Mouse (Mus musculus) MEL (cell line): Measurements from ENCODE around the gene Ddx19b. TPM values are rescaled to one million over a fixed set of nuclear protein-coding genes. Genes with fewer than 3 reads are reported as not detected.

Experiments
- DNase-seq: peaks from one replicate; pipeline ENCODE4 v3.0.0; 2011; ENCODE audit warnings: low read depth, low spot score
- H3K27ac ChIP-seq: 2 replicates; pipeline ENCODE4 v1.5.1; 2012; ENCODE audit warnings: low read depth, mild to moderate bottlenecking, control low read depth, low read length, moderate library complexity; ENCODE audit not compliant: control insufficient read depth
- H3K27me3 ChIP-seq, 2 experiments: fragments of 150-350 bp in 1 of 2; sonication (generic) in 1 of 2; 2 replicates each; pipeline ENCODE4 v1.6.1; 2012; ENCODE audit warnings: low read length in 2 of 2, mild to moderate bottlenecking in 2 of 2, improper control_type of control experiment in 1 of 2, moderate library complexity in 1 of 2; ENCODE audit not compliant: insufficient read depth in 2 of 2, control insufficient read depth in 1 of 2
- H3K36me3 ChIP-seq, 2 experiments: 2 replicates each; pipeline ENCODE4 v1.6.1; 2012 to 2014; ENCODE audit warnings: low read length in 2 of 2, improper control_type of control experiment in 1 of 2, inconsistent platforms in 1 of 2, mild to moderate bottlenecking in 1 of 2; ENCODE audit not compliant: insufficient read depth in 2 of 2, control insufficient read depth in 1 of 2
- H3K4me1 ChIP-seq, 2 experiments: fragments of 150-350 bp in 1 of 2; sonication (generic) in 1 of 2; 2 replicates each; pipeline ENCODE4 v1.6.1; 2012; ENCODE audit warnings: low read length in 2 of 2, improper control_type of control experiment in 1 of 2, mild to moderate bottlenecking in 1 of 2; ENCODE audit not compliant: insufficient read depth in 2 of 2, control insufficient read depth in 1 of 2
- H3K4me3 ChIP-seq, 2 experiments: fragments of 150-350 bp in 1 of 2; sonication (generic) in 1 of 2; 2 replicates each; pipeline ENCODE4 v1.5.1; 2012; ENCODE audit warnings: low read depth in 2 of 2, low read length in 2 of 2, mild to moderate bottlenecking in 2 of 2, moderate library complexity in 2 of 2, control low read depth in 1 of 2, improper control_type of control experiment in 1 of 2; ENCODE audit not compliant: control insufficient read depth in 1 of 2, insufficient read depth in 1 of 2
- H3K79me2 ChIP-seq: 2 replicates; pipeline ENCODE4 v1.6.1; 2012; ENCODE audit warnings: mild to moderate bottlenecking, low read length, moderate library complexity; ENCODE audit not compliant: control insufficient read depth, poor library complexity, insufficient read depth
- H3K9ac ChIP-seq: 2 replicates; pipeline ENCODE4 v1.6.1; 2012; ENCODE audit warnings: low read depth, mild to moderate bottlenecking, control low read depth, low read length, moderate library complexity; ENCODE audit not compliant: control insufficient read depth, poor library complexity, severe bottlenecking
- H3K9me3 ChIP-seq: fragments of 150-350 bp; sonication (generic); replicated peaks from 2 replicates; pipeline ENCODE4 v1.6.1; 2012; ENCODE audit warnings: mild to moderate bottlenecking, low read length, improper control_type of control experiment, moderate library complexity; ENCODE audit not compliant: insufficient read depth
- BHLHE40 ChIP-seq: IDR thresholded peaks from 2 replicates; pipeline ENCODE4 v1.6.1; 2012; ENCODE audit warnings: low read depth, mild to moderate bottlenecking, inconsistent platforms, low read length, improper control_type of control experiment, borderline replicate concordance
- CHD1 ChIP-seq: IDR thresholded peaks from 2 replicates; pipeline ENCODE4 v1.6.1; 2012; ENCODE audit warnings: low read depth, mild to moderate bottlenecking, inconsistent platforms, low read length, improper control_type of control experiment
- CTCF ChIP-seq, 3 experiments: IDR thresholded peaks in 2 of 3; conservative IDR thresholded peaks in 1 of 3; 2 replicates each; pipeline ENCODE4 v1.5.1; 2011 to 2012; ENCODE audit warnings: low read length in 3 of 3, low read depth in 2 of 3, mild to moderate bottlenecking in 2 of 3, improper control_type of control experiment in 1 of 3, inconsistent platforms in 1 of 3, mixed read lengths in 1 of 3, moderate library complexity in 1 of 3; ENCODE audit not compliant: control insufficient read depth in 1 of 3, insufficient read depth in 1 of 3, poor library complexity in 1 of 3, severe bottlenecking in 1 of 3
- ELF1 ChIP-seq: IDR thresholded peaks from 2 replicates; pipeline ENCODE4 v1.6.1; 2014; ENCODE audit warnings: low read depth, mild to moderate bottlenecking, inconsistent platforms, low read length, improper control_type of control experiment, moderate library complexity
- ETS1 ChIP-seq: IDR thresholded peaks from 2 replicates; pipeline ENCODE4 v1.6.1; 2012; ENCODE audit warnings: low read depth, mild to moderate bottlenecking, inconsistent platforms, low read length, improper control_type of control experiment, moderate library complexity
- GATA1 ChIP-seq: IDR thresholded peaks from 2 replicates; pipeline ENCODE4 v1.6.1; 2011; ENCODE audit warnings: low read depth, low read length, improper control_type of control experiment
- HCFC1 ChIP-seq: IDR thresholded peaks from 2 replicates; pipeline ENCODE4 v1.6.1; 2012; ENCODE audit warnings: low read depth, mild to moderate bottlenecking, inconsistent platforms, low read length, improper control_type of control experiment, moderate library complexity
- JUND ChIP-seq: IDR thresholded peaks from 2 replicates; pipeline ENCODE4 v1.6.1; 2011; ENCODE audit warnings: low read depth, mild to moderate bottlenecking, improper control_type of control experiment, low read length
- KAT2A ChIP-seq: conservative IDR thresholded peaks from 2 replicates; pipeline ENCODE4 v1.6.1; 2012; ENCODE audit warnings: low read depth, low read length, improper control_type of control experiment, inconsistent platforms
- MAFK ChIP-seq: IDR thresholded peaks from 2 replicates; pipeline ENCODE4 v1.6.1; 2011; ENCODE audit warnings: low read depth, mild to moderate bottlenecking, low read length, improper control_type of control experiment, borderline replicate concordance
- MAX ChIP-seq: IDR thresholded peaks from 2 replicates; pipeline ENCODE4 v1.6.1; 2011; ENCODE audit warnings: low read length, improper control_type of control experiment
- MAZ ChIP-seq: IDR thresholded peaks from 2 replicates; pipeline ENCODE4 v1.6.1; 2012; ENCODE audit warnings: low read depth, mild to moderate bottlenecking, inconsistent platforms, low read length, improper control_type of control experiment
- MEF2A ChIP-seq: IDR thresholded peaks from 2 replicates; pipeline ENCODE4 v1.6.1; 2014; ENCODE audit warnings: low read depth, mild to moderate bottlenecking, inconsistent platforms, low read length, improper control_type of control experiment; ENCODE audit not compliant: poor library complexity, insufficient replicate concordance, severe bottlenecking; ENCODE audit errors: extremely low read depth
- MYB ChIP-seq: IDR thresholded peaks from 2 replicates; pipeline ENCODE4 v1.6.1; 2011; ENCODE audit warnings: mild to moderate bottlenecking, low read depth, low read length, improper control_type of control experiment
- POLR2A ChIP-seq, 2 experiments: IDR thresholded peaks; 2 replicates each; pipeline ENCODE4 v1.6.1; 2011 to 2012; ENCODE audit warnings: low read length in 2 of 2, mild to moderate bottlenecking in 2 of 2, control low read depth in 1 of 2, improper control_type of control experiment in 1 of 2, low read depth in 1 of 2, moderate library complexity in 1 of 2; ENCODE audit not compliant: control insufficient read depth in 1 of 2, insufficient read depth in 1 of 2, poor library complexity in 1 of 2
- POLR2AphosphoS2 ChIP-seq: IDR thresholded peaks from 2 replicates; pipeline ENCODE4 v1.6.1; 2011; ENCODE audit warnings: low read length, improper control_type of control experiment
- POLR2AphosphoS5 ChIP-seq: IDR thresholded peaks from 2 replicates; pipeline ENCODE4 v1.6.1; 2012; ENCODE audit warnings: low read depth, borderline replicate concordance, mild to moderate bottlenecking, inconsistent platforms, low read length, moderate library complexity, mixed read lengths
- RAD21 ChIP-seq: IDR thresholded peaks from 2 replicates; pipeline ENCODE4 v1.6.1; 2011; ENCODE audit warnings: mild to moderate bottlenecking, low read depth, low read length, improper control_type of control experiment
- TAL1 ChIP-seq: IDR thresholded peaks from 2 replicates; pipeline ENCODE4 v1.6.1; 2012; ENCODE audit warnings: mild to moderate bottlenecking, inconsistent platforms, low read length, moderate library complexity, mixed read lengths
- TBP ChIP-seq: IDR thresholded peaks from 2 replicates; pipeline ENCODE4 v1.8.0; 2011; ENCODE audit warnings: low read depth, low read length, improper control_type of control experiment
- TCF12 ChIP-seq: IDR thresholded peaks from 2 replicates; pipeline ENCODE4 v1.6.1; 2014; ENCODE audit warnings: low read depth, mild to moderate bottlenecking, inconsistent platforms, low read length, improper control_type of control experiment, moderate library complexity
- UBTF ChIP-seq: IDR thresholded peaks from 2 replicates; pipeline ENCODE4 v1.6.1; 2012; ENCODE audit warnings: low read depth, mild to moderate bottlenecking, inconsistent platforms, low read length, improper control_type of control experiment, moderate library complexity, borderline replicate concordance; ENCODE audit not compliant: insufficient read depth
- USF1 ChIP-seq: IDR thresholded peaks from 2 replicates; pipeline ENCODE4 v1.6.1; 2014; ENCODE audit warnings: low read depth, mild to moderate bottlenecking, inconsistent platforms, low read length, improper control_type of control experiment, moderate library complexity
- USF2 ChIP-seq, 2 experiments: IDR thresholded peaks; 2 replicates each; pipeline ENCODE4 v1.6.1; 2011 to 2012; ENCODE audit warnings: improper control_type of control experiment in 2 of 2, low read length in 2 of 2, borderline replicate concordance in 1 of 2, inconsistent platforms in 1 of 2, low read depth in 1 of 2, mild to moderate bottlenecking in 1 of 2; ENCODE audit not compliant: insufficient read depth in 1 of 2
- ZC3H11A ChIP-seq: IDR thresholded peaks from 2 replicates; pipeline ENCODE4 v1.6.1; 2012; ENCODE audit warnings: low read depth, mild to moderate bottlenecking, inconsistent platforms, low read length, improper control_type of control experiment
- ZMIZ1 ChIP-seq: IDR thresholded peaks from 2 replicates; pipeline ENCODE4 v1.6.1; 2012; ENCODE audit warnings: low read depth, mild to moderate bottlenecking, inconsistent platforms, low read length, improper control_type of control experiment, moderate library complexity
- ZNF384 ChIP-seq: IDR thresholded peaks from 2 replicates; pipeline ENCODE4 v1.6.1; 2012; ENCODE audit warnings: low read depth, mild to moderate bottlenecking, inconsistent platforms, low read length, improper control_type of control experiment
- polyA plus RNA-seq, 2 experiments: library from polyadenylated mRNA; stranded (reverse) in 1 of 2; unstranded in 1 of 2; fragments of >175 nt in 1 of 2; fragments of >200 nt in 1 of 2; gene quantifications; 2 replicates each; pipeline versions ENCODE4 v1.2.1 to v1.2.4; 2012; ENCODE audit warnings: low replicate concordance in 2 of 2, low read depth in 1 of 2; ENCODE audit not compliant: insufficient read length in 2 of 2, insufficient read depth in 1 of 2, missing spikeins in 1 of 2
- total RNA-seq: library from RNA; depleted of rRNA; stranded (reverse); fragments of 300-350 nt; gene quantifications from 2 replicates; pipeline ENCODE4 v1.2.3, GENCODE M21; 2012

The Ddx19b gene
- total and polyA plus RNA-seq, 3 experiments, result 18.1 to 112 (median 18.6) TPM

- TF ChIP-seq TCF12 (peak; percentile 43), GATA1 (peak; percentile 81), RAD21 (peak; percentile 44), ZNF384 (peak; percentile 80), MAFK (peak; percentile 72; the same call in 1 of the 2 replicates), JUND (no peak), UBTF (no peak), BHLHE40 (no peak), CTCF (IDR thresholded peaks at IDR 0.05 in 2 of 3, conservative IDR thresholded peaks at IDR 0.05 in 1 of 3; ENCODE audit: control insufficient read depth in 1 of 3, insufficient read depth in 1 of 3, low read depth in 2 of 3, low read length in 3 of 3, poor library complexity in 1 of 3, severe bottlenecking in 1 of 3) (peak in 2 of 3 experiments; percentile 27 to 63; a peak in 4 of 6 replicates), ETS1 (peak; percentile 45; the same call in 1 of the 2 replicates), MAX (peak; percentile 92), POLR2A (IDR thresholded peaks at IDR 0.05; ENCODE audit: control insufficient read depth in 1 of 2, insufficient read depth in 1 of 2, low read depth in 1 of 2, low read length in 2 of 2, poor library complexity in 1 of 2) (peak; percentile 89 to 90)
These were observed 33.7 kb downstream of the Ddx19b start, which contains the start of gene Ddx19a (continued) for GRCm38 (mm10) chr8:110997547-110998531.

- H3K4me3 ChIP-seq, result peak overlapping the region; percentile 69 to 82
- peaks cover 11% of the 10 kb centered on the region in 2 experiments for H3K36me3 ChIP-seq
- peak; percentile 55 for DNase-seq
- peaks cover 28% of the 10 kb centered on the region for H3K79me2 ChIP-seq
- peak overlapping the region; percentile 74 for H3K9ac ChIP-seq
- H3K9me3 ChIP-seq, result no peaks in the 10 kb centered on the region
- H3K27me3 ChIP-seq, result no peaks in the 10 kb centered on the region
- peaks cover 0 to 5% of the 10 kb centered on the region in 2 experiments; a peak in 2 of 4 replicates for H3K4me1 ChIP-seq
- H3K27ac ChIP-seq, result peak overlapping the region; percentile 99
- TF ChIP-seq ZNF384 (no peak), POLR2AphosphoS5 (no peak), RAD21 (peak; percentile 37), TBP (no peak), ZMIZ1 (no peak), ELF1 (no peak), MAX (no peak), BHLHE40 (no peak), ETS1 (no peak), MYB (no peak), USF2 (IDR thresholded peaks at IDR 0.05; ENCODE audit: borderline replicate concordance in 1 of 2, insufficient read depth in 1 of 2, low read depth in 1 of 2, low read length in 2 of 2) (no peak), CTCF (IDR thresholded peaks at IDR 0.05 in 2 of 3, conservative IDR thresholded peaks at IDR 0.05 in 1 of 3; ENCODE audit: control insufficient read depth in 1 of 3, insufficient read depth in 1 of 3, low read depth in 2 of 3, low read length in 3 of 3, poor library complexity in 1 of 3, severe bottlenecking in 1 of 3) (peak in 2 of 3 experiments; percentile 18 to 32; a peak in 2 of 6 replicates), TAL1 (no peak), HCFC1 (no peak), TCF12 (no peak), CHD1 (0 out of 2 replicates have a peak, but pooled peaks have one; percentile 10), MEF2A (no peak), USF1 (no peak), MAZ (no peak), KAT2A (no peak), MAFK (no peak), GATA1 (no peak), POLR2AphosphoS2 (no peak), ZC3H11A (0 out of 2 replicates have a peak, but pooled peaks have one; percentile 17)
These were observed 34.7 kb downstream of the Ddx19b start for GRCm38 (mm10) chr8:110996641-110997430.
